Mouse (Mus musculus) right cerebral cortex, postnatal 14 days (tissue): ENCODE data around the gene Tppp2.

Experiments used
- DNase-seq: peaks from one replicate; pipeline ENCODE4 v3.0.0; 2022

Tppp2 gene

DNA sequence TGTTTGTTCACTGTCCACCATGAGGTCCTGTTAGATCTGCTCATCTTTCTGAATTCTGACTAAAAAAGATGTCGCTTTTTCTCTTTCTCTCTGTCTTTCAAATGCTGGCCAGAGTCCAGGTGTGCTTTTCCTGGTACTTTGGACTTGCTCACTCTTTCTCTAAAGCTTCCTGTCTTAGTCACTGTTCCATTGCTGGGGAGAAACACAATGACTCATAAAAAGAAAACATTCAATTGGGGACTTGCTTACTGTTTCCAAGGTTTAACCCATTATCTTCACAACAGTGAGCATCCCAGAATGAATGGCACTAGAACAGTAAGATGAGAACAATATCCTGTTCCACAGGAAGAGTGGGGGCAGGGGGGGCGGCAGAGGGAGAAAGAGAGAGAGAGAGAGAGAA lies 42.1 kb downstream of the Tppp2 start:
- no peak for DNase-seq

- DNase-seq, result no peak
Observed at GRCm38 (mm10) chr14:51967400-51967799, 49.2 kb downstream of the Tppp2 start.
